Mouse (Mus musculus) kidney, adult 18-20 months (tissue): ENCODE measurements around the gene Tstd1.
A peak's percentile ranks its signal among the peaks of the same experiment; 100 is the strongest.

ENCODE experiments used
- DNase-seq: peaks from one replicate; pipeline ENCODE4 v3.0.0; 2021

Gene Tstd1

GRCm38 (mm10) chr1:171418660-171419059 is at the start of gene Tstd1:
Tstd1 (plus strand) TSS chr1:171418872.
- DNase-seq = peak; percentile 66

DNA sequence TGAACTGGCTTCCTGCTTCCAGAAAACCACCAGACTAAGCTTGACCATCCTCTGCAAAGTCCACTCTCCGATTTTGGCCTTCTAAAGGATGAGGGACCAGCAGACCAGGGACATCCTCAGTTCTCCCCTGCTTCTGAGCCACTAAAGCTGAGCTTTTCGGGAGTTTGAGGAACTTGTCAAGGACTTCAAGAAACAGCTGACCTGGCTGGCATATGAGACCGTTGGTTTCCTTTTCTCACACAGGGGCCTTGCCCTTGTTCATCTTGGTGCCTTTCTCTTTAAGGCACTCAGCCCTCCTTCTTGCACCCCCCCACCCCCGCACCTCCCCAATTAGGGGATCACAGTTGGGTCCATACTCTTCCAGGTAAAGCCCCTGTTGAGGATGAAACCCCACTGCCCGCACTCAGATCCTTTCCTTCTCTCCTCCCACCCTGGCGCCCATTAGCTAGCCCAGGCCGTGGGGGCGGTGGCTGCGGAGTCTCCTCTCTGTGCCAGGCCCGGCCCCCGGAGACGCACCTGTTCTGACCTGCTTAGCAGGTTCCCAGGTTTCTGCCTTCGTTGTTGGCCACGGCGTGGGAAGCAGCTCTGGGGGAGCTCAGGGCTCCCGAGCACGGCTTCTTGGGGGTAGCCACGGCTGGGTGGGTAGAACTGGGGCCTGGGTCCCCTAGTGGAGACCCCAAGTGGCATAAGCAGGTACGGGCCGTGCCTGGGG is 48.7 kb upstream of the Tstd1 start, which contains the start of gene Nectin4:
Nectin4 (plus strand) TSS at position 255 of the 712 bp plus-strand sequence.
- DNase-seq = peak; percentile 47

- no peak for DNase-seq
Observed at GRCm38 (mm10) chr1:171372880-171373279, 45.8 kb upstream of the Tstd1 start.

DNA sequence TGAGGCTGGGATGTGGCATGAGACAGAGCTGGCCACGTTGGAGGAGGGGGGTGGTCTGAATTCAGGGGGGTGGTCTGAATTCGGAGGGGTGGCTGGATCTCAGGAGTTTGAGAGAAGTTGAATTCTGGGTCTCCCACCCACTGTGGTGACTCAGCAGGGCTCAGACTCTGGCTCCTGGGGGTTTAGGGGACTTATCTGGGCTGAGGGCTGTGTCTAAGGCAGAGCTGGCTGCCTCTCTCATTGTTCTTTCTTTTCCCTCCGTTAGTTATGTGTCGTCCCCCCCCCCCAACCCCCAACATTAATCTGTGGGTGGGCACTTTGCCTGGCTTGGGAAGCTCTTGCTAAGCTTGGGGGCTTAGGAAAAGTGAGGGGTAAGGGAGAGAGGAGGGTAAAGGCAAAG is 44.7 kb upstream of the Tstd1 start:
- no peak for DNase-seq

DNA sequence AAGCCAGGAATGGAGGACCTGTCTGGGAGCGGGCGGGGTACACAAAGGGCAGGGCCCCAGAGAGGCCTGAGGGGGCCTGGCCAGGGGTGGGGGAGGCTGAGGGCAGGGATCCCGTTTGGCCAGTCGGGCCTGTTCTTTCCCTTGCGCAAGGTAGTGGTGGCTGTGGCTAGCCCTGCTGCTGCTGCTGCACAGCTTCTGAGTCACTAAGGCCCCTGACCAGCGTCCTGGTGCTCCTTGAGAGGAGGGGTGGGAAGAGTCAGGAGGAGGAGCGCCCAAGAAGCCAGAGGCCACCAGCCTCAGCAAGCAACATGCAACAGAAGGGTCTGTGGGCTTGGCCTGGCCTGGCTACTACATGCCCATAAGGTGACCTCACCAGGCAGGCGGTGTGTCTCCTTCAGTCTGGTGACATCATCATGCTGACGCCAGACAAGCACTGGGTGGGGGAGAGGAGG is 43.0 kb upstream of the Tstd1 start:
- no peak for DNase-seq

DNA sequence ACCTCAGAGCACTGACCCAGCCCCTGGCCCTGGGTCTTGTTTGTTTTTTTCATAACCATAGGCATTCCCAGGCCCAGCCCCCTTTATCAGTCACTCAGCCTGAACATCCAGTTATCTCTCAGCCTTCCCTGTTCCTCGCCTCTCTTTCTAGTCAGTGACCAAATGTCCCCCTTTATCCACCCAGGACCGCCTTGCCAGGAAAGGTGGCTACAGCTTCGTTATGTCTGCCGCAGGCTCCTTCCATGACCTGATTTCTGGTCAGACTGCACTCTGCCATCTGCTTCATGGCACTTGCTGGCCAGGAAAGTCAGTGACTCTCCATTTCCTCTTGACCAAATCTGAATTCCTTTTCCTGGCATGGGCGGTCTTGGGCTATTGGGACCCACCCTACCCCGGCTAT is 40.4 kb upstream of the Tstd1 start:
- no peak for DNase-seq

DNA sequence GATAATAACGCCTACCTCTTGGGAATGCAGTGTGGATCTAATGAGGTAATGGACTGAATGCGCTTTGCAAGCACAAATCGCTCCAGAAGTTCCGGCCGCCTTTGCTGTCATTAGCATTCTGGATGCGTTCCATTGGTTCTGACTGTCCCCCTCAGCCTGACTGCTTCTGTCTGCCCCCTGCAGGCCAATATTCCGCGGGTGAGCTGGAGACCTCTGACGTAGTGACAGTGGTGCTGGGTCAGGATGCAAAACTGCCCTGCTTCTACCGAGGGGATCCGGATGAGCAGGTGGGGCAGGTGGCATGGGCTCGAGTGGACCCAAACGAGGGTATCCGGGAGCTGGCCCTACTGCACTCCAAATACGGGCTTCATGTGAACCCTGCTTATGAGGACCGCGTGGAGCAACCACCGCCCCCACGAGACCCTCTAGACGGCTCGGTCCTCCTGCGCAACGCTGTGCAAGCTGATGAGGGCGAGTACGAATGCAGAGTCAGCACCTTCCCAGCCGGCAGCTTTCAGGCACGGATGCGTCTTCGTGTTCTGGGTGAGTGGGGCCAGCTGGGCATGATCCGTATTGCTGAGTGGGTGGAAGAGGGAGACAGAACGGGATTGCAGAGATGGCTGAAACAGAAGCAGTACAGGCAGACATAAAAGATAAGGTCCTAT is 38.6 kb upstream of the Tstd1 start:
- peak; percentile 80 for DNase-seq

DNA sequence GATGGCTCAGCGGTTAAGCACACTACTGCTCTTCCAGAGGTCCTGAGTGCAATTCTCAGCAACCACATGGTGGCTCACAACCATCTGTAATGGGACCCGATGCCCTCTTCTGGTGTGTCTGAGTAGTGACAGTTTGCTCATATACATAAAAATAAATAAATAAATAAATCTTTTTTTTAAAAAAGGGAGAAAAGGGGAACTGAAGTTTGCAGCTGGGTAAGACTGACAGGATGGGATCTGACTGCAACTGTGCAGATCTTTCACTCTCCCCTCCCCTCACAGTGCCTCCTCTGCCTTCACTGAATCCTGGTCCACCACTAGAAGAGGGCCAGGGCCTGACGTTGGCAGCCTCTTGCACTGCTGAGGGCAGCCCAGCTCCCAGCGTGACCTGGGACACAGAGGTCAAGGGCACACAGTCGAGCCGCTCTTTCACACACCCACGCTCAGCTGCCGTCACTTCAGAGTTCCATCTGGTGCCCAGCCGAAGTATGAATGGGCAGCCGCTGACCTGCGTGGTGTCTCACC is 36.5 kb upstream of the Tstd1 start:
- DNase-seq = no peak

GRCm38 (mm10) chr1:171384361-171384760 is 34.3 kb upstream of the Tstd1 start:
- DNase-seq = no peak

DNA sequence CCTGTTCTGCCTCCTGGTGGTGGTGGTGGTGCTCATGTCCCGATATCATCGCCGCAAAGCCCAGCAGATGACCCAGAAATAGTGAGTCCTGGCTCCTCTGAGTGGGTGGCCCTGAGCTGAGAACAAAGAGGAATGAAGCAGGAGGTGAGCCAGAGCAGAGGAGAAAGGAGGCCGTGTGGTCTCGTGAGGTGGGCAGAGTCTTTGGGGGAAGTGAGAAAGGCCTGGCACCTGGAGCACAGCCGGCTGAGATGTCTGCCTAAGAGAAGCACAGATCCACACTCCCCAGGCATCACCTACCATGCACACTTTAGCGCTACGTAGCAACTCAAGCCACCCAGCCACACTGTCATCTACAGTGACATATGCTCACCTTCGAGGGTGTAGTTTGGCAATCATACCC is 33.5 kb upstream of the Tstd1 start:
- no peak for DNase-seq

- DNase-seq = no peak
Observed at GRCm38 (mm10) chr1:171387099-171387498, 31.6 kb upstream of the Tstd1 start.

DNA sequence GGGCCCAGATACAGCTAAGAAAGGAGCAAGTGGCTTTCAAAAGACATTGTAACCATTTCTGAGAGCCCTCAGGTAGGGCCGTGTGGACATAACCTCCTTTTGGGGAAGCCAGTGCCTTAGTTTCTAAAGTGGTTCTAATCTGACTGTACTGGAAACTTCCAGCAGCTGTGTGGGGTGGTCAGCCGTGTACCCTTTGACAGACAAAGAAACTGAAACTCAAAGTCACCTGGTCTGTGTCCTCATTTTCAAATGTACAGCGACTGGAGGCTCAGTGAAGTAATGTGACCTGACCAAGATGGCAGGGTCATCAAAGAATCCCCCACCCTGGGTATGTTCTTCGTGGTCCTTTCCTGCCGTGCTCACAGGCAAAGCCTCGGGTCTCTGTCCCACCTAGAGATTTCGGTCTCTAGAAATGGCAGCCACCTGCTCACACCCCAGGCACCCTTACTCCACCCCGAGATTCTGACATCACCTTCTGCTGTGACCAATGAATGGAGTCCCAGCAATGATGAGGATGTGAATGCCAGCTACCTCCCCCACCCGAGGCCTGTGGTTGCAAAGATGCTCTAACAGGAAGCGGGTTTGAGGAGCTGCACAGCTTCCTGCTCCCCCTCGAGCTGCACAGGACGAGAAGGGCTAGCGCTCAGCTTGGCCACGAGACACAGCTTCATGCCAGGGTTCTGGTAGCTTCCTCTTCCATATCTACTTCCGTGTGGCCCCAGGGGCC is 30.1 kb upstream of the Tstd1 start, which contains the start of gene Arhgap30:
Arhgap30 (plus strand) TSS at position 579 of the 727 bp plus-strand sequence.
- no peak for DNase-seq

GRCm38 (mm10) chr1:171390101-171390500 is 28.6 kb upstream of the Tstd1 start:
- no peak for DNase-seq

- no peak for DNase-seq
Observed at GRCm38 (mm10) chr1:171401821-171402220, 16.9 kb upstream of the Tstd1 start.

DNA sequence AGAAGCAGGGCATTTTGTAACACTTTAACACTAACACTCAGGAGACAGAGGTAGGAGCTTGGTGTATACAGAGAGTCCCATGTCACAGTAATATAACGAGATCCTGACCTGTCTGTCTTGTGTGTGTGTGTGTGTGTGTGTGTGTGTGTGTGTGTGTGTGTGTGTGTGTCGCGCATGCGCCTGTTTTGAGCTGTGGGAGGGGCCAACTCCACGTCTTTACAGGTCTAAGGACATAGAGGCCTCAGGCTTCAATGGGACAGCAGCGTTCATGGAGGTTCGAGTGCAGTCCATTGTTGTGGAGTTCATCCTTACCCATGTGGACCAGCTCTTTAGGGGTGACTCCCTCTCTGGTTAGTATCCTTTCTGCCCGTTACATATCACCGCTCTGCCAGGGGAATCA is 15.7 kb upstream of the Tstd1 start:
- no peak for DNase-seq

DNA sequence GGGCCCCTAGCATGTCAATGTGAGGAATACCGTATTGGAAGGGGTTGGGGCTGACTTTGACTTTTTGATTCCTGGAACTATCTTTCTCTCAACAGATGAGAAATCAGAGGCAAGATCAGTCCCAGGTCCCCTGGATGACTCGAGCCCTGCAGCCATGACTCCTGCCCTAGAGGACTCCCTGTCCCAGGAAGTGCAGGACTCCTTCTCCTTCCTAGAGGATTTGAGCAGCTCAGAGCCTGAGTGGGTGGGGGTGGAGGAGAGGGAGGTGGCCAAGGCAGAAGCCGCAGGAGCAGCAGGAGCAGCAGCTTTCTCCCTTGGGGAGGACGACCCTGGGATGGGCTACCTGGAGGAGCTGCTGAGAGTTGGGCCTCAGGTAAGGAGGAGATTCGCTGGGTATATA is 11.4 kb upstream of the Tstd1 start:
- no peak for DNase-seq

DNA sequence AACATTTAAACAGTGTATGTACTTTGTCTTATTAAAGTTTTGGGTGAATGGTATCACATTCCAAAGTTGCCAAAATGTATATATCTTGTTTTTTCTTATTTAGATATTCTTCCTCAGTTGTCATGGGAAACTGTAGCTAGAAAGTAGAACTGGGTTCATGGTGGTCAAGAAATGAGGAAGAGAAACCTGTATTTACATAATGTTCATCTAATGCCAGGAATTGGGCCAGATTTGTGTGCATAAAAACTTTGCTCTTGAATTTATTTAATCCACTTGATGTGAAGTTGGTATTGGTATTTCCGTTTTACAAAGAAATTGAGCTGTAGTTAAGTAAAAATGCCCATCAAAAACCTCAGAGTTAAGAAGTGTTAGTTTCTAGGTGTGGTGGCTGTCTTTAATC is 8.4 kb upstream of the Tstd1 start:
- DNase-seq = no peak

DNA sequence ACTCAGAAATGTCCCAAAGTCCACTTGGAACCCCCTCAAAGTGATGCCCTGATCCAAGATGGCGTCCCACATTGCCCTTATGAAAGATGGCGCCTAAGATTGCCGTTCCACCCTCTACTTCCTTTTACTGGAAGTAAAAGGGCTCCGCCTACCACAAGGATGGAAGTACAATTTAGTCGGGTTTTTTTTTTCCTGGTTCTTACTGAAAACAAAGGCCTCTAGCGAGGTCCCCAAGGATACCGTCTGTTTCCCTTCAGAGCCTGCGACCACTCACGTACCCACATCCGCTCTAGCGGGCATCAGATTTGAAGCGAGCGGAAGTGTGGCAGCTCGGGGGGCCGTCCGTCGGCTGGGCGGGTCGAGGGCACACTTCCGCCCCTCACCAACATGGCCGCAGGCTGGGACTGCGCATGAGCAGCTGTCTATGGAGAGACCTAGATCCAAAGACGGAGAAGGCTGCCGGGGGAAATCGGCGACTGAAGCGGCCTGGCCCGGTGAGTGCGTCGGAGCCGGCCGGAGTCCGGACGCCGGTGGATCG is 7.7 kb upstream of the Tstd1 start, which contains the start of gene Usf1:
Usf1 (plus strand) TSS at position 367 of the 538 bp plus-strand sequence.
- peak; percentile 95 for DNase-seq

- DNase-seq = no peak
Observed at GRCm38 (mm10) chr1:171411492-171411941, 7.2 kb upstream of the Tstd1 start.

DNA sequence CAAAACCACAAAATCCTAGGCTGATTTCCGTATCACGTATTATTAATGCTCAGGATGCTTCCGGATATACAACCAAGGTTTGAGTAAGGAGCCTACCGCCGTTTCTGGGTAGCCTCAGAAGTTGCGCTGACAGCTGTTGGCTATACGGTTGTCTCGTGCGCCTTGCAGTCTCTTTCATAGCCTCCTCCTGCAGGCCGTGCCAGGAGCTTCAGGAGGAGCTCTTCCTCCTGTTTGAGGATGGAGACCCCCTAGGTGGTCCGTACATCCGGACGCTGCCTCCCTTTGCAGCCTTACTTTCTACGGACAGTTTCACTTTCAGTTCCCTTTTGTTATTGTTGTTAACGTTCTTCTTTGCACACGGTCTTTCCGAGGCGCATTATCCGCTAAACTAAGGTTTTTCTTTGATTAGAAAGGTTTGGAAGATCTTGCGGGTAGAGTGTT is 6.7 kb upstream of the Tstd1 start:
- peak; percentile 47 for DNase-seq

DNA sequence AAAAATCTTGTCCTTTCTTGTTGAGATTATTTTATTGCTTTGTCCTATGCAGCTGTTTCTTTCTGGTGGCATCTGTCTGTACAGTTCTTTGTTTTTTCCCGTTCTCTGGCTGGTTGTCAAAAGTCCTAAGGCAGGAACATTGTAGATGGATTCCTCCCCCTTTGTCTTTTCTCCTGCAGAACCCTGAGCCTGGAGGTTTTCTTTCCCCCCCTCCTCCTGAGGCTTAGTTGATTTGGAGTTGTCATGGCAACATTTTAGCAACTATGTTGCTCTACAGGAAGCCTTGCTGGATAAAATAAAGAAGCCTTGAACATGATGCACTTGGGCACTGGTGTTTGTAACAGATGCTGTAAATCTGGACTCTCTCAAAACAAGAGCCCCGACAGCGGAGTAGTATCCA is 6.2 kb upstream of the Tstd1 start:
- DNase-seq = no peak

- DNase-seq = no peak
Observed at GRCm38 (mm10) chr1:171413608-171414007, 5.1 kb upstream of the Tstd1 start.
